Mouse (Mus musculus): ENCODE measurements around the gene Cpvl. TPM values are rescaled to one million over a fixed set of nuclear protein-coding genes. Genes with fewer than 3 reads are reported as not detected.

The Cpvl gene
- polyA plus RNA-seq, 1 experiment: 0.26 TPM

DNA sequence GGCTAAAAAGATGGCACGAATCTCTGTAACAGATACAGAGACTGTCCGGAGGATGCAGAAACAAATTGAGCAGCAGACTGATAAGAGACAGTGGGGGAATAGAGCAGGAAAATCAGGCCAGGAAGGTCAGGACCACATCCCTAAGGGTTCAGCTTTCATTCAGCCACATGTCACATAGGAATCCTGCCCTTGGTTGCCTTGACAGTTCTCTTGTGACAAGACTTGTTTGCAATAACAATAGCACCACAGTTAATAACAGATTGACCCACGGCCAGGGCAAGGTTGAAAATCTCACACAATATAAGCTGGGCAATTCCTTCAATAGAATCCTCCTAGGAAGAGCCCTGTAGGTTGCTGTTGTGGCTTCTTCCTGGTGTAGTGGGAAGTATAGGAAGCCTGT, 68.5 kb downstream of the Cpvl start:
- Histone ChIP-seq H3K27me3 (ENCODE audit: control insufficient read depth, insufficient read depth, low read length) (no peaks in the 10 kb centered on the region), H3K27ac (ENCODE audit: insufficient read depth, low read length) (no peak overlapping the region), H3K4me1 (ENCODE audit: control insufficient read depth, insufficient read depth, low read length) (no peaks in the 10 kb centered on the region), H3K4me3 (replicated peaks; ENCODE audit: insufficient read depth, low read depth, low read length) (no peak overlapping the region)
- WGBS: 58% methylated on average over 3 of the region's 3 CpGs
- no peak for DNase-seq
- TF ChIP-seq CTCF (IDR thresholded peaks at IDR 0.05; ENCODE audit: borderline replicate concordance, insufficient read depth, low read depth, low read length) (no peak), POLR2A (IDR thresholded peaks at IDR 0.05; ENCODE audit: borderline replicate concordance, insufficient read depth, low read length) (no peak)

DNA sequence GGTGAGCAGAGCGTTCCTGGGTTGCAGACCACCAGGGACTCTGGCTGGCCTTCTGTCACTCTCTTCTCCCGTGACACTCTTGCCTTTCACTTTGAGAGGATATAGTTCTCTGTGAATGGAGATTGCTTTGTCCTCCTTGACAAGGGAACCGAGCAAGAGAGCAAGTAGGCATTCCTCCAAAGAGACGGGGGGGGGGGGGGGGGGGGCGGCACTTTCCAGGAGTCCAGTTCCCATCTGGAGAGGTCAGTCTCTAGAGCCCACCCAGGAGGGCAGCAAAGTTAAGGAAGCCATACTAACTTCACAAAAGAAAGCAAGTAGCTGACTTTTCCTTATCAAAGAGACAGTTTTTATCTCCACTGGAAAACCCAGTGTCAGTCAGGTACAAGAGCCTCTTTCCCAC, 69.0 kb downstream of the Cpvl start:
- TF ChIP-seq POLR2A (IDR thresholded peaks at IDR 0.05; ENCODE audit: borderline replicate concordance, insufficient read depth, low read length) (no peak), CTCF (IDR thresholded peaks at IDR 0.05; ENCODE audit: borderline replicate concordance, insufficient read depth, low read depth, low read length) (no peak)
- no peak overlapping the region for H3K27ac ChIP-seq (ENCODE audit: insufficient read depth, low read length)
- H3K4me1 ChIP-seq (ENCODE audit: control insufficient read depth, insufficient read depth, low read length): no peaks in the 10 kb centered on the region
- WGBS: 18% methylated on average over 4 of the region's 5 CpGs
- DNase-seq: no peak
- H3K4me3 ChIP-seq (replicated peaks; ENCODE audit: insufficient read depth, low read depth, low read length): no peak overlapping the region
- H3K27me3 ChIP-seq (ENCODE audit: control insufficient read depth, insufficient read depth, low read length): no peaks in the 10 kb centered on the region

DNA sequence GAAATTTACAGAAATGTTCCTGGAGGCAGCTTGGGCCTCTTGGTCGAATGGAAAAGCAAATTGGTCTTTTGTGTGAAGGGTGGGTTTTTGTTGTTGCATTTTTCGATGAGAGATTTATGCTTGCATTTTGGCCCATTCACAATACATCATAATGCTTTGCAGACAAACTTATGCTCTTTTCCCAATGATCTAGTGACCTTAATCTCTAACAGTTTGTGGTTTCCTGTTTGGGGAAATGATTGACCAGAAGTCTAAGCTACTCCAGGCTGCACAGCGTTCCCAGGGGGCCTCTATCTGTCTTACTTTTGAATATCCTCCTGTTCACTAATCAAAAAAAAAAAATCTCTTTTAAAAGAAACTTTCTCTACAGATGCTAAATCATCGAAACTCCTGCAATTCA, 71.6 kb downstream of the Cpvl start:
- Histone ChIP-seq H3K4me1 (ENCODE audit: control insufficient read depth, insufficient read depth, low read length) (no peaks in the 10 kb centered on the region), H3K27me3 (ENCODE audit: control insufficient read depth, insufficient read depth, low read length) (no peaks in the 10 kb centered on the region), H3K4me3 (replicated peaks; ENCODE audit: insufficient read depth, low read depth, low read length) (no peak overlapping the region), H3K27ac (ENCODE audit: insufficient read depth, low read length) (no peak overlapping the region)
- WGBS: 88% methylated on average over 4 of the region's 4 CpGs
- TF ChIP-seq POLR2A (IDR thresholded peaks at IDR 0.05; ENCODE audit: borderline replicate concordance, insufficient read depth, low read length): no peak
- TF ChIP-seq CTCF (IDR thresholded peaks at IDR 0.05; ENCODE audit: borderline replicate concordance, insufficient read depth, low read depth, low read length): no peak
- DNase-seq: no peak

DNA sequence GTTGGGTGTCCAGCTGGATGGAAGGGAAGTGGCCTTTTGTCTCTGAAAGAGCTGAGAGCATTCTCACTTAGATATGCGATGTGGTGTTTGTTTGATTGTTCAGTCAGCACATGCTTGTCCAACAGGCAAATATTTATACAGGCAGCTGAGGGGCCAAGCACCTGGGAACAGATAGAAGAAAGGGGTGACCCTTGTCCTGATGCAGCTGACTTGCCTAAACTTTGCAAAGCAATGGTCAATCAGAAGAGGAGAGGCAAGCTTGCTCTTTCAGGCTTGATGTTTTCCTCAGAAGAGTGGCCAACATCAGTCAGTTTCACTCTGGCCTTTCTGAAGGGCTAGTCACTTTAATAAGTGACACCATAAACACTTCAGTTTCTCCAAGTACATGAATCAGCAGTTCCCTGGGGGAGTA, 72.4 kb downstream of the Cpvl start:
- TF ChIP-seq CTCF (IDR thresholded peaks at IDR 0.05; ENCODE audit: borderline replicate concordance, insufficient read depth, low read depth, low read length) (no peak), POLR2A (IDR thresholded peaks at IDR 0.05; ENCODE audit: borderline replicate concordance, insufficient read depth, low read length) (no peak)
- Histone ChIP-seq H3K27me3 (ENCODE audit: control insufficient read depth, insufficient read depth, low read length) (no peaks in the 10 kb centered on the region), H3K27ac (ENCODE audit: insufficient read depth, low read length) (no peak overlapping the region), H3K4me3 (replicated peaks; ENCODE audit: insufficient read depth, low read depth, low read length) (no peak overlapping the region), H3K4me1 (ENCODE audit: control insufficient read depth, insufficient read depth, low read length) (no peaks in the 10 kb centered on the region)
- WGBS: 97% methylated on average over 1 of the region's 1 CpGs
- no peak for DNase-seq

DNA sequence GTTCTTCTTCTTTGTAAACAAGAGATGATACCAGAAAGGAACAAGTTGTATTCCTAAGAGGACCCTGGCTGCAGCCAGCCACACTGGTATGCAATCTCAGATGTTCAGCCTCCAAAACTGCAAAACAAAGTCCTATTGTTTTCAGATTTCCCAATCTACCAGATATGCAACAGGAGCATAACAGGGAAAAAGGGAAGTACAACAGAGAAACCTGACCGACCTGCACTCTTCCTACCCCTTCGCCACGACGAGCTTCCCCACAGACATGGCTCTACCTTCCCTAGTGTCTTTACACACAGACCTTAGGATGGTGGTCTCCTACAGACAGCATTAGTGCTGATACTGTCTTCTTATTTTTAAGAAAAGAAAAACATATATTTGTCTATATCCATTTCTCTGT, 72.9 kb downstream of the Cpvl start:
- no peaks in the 10 kb centered on the region for H3K4me1 ChIP-seq (ENCODE audit: control insufficient read depth, insufficient read depth, low read length)
- 94% methylated on average over 4 of the region's 4 CpGs for WGBS
- TF ChIP-seq CTCF (IDR thresholded peaks at IDR 0.05; ENCODE audit: borderline replicate concordance, insufficient read depth, low read depth, low read length): no peak
- TF ChIP-seq POLR2A (IDR thresholded peaks at IDR 0.05; ENCODE audit: borderline replicate concordance, insufficient read depth, low read length): no peak
- no peaks in the 10 kb centered on the region for H3K27me3 ChIP-seq (ENCODE audit: control insufficient read depth, insufficient read depth, low read length)
- no peak for DNase-seq
- no peak overlapping the region for H3K27ac ChIP-seq (ENCODE audit: insufficient read depth, low read length)
- H3K4me3 ChIP-seq (replicated peaks; ENCODE audit: insufficient read depth, low read depth, low read length): no peak overlapping the region

DNA sequence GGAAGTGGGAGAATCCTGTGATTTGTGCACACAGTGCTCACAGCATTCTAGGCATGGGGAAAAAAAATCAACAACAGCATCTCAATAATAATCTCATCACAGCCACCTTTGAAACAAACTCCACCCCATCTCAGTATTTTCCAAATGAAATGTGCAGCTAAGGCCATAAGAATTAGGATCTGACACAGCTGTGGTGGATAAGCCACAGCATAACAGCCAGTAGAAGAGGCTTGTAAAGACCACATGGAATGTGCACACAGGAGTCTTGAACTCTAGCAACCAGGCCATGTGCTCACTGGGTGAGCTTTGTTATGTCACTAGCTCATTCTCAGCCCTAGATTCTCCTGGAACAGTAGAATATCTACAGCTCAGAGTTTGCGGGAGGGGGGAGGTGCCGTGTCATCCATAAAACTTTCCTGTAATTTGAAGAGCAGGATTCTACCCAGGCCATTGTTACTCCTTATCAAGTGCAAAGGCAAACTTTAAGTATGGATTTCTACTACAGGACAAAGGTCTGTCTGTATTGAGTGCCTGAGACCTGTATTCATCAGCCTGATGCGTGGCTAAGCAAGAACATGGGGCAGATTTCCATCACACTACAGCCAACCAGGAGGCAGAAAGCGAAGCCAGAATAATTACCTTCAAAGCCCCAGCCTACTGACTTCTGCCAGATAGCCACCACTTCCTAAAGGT, 73.6 kb downstream of the Cpvl start:
- WGBS: 97% methylated on average over 4 of the region's 4 CpGs
- no peaks in the 10 kb centered on the region for H3K27me3 ChIP-seq (ENCODE audit: control insufficient read depth, insufficient read depth, low read length)
- TF ChIP-seq CTCF (IDR thresholded peaks at IDR 0.05; ENCODE audit: borderline replicate concordance, insufficient read depth, low read depth, low read length) (no peak), POLR2A (IDR thresholded peaks at IDR 0.05; ENCODE audit: borderline replicate concordance, insufficient read depth, low read length) (no peak)

DNA sequence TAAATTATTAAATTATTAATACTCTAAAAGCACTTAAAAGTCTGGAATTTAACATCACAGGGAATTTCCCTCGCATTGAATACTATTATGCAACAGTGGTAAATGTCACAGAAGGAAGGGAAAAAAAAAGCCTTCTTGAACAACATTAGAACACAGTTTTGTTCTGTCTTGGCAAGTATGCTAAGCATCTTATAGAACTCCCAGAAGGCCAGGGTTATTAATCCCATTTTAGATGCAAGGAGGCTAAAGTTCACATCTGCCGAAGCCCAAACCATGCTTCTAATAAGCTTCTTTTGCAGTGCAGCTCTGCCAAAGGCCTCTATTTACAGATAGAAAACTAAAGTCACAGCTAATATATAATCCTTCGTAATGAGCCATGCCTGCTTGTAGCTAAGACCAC, 74.3 kb downstream of the Cpvl start:
- Histone ChIP-seq H3K4me1 (ENCODE audit: control insufficient read depth, insufficient read depth, low read length) (0 out of 2 replicates have a peak, but pooled peaks cover 5% of the 10 kb centered on the region), H3K4me3 (replicated peaks; ENCODE audit: insufficient read depth, low read depth, low read length) (no peak overlapping the region), H3K27ac (ENCODE audit: insufficient read depth, low read length) (no peak overlapping the region), H3K27me3 (ENCODE audit: control insufficient read depth, insufficient read depth, low read length) (no peaks in the 10 kb centered on the region)
- DNase-seq: no peak
- TF ChIP-seq CTCF (IDR thresholded peaks at IDR 0.05; ENCODE audit: borderline replicate concordance, insufficient read depth, low read depth, low read length) (no peak), POLR2A (IDR thresholded peaks at IDR 0.05; ENCODE audit: borderline replicate concordance, insufficient read depth, low read length) (no peak)
- WGBS: 90% methylated on average over 3 of the region's 3 CpGs

More for the DNA sequence above, 73.6 kb downstream of the Cpvl start:
- no peak overlapping the region for H3K4me3 ChIP-seq (replicated peaks; ENCODE audit: insufficient read depth, low read depth, low read length)
- no peak for DNase-seq
- H3K4me1 ChIP-seq (ENCODE audit: control insufficient read depth, insufficient read depth, low read length): 0 out of 2 replicates have a peak, but pooled peaks cover 5% of the 10 kb centered on the region
- no peak overlapping the region for H3K27ac ChIP-seq (ENCODE audit: insufficient read depth, low read length)

DNA sequence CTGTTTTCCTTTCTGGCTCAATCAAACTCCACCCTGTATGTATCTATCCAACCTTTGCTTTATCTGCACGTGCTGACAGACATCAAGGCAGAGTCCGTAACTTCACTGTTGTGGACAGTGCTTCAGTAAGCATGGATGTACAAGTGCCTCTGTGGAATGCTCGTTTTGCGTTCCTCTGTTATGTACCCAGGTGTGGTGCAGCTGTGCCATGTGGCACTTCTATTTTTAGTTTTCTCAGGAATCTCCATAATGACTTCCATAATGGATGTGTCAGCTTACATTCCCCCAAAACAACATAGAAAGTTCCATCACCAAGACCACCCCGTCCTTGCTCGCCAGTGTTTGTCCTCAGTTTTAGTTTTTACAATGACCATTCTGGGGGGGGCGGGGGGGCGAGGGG, 76.7 kb downstream of the Cpvl start:
- TF ChIP-seq POLR2A (IDR thresholded peaks at IDR 0.05; ENCODE audit: borderline replicate concordance, insufficient read depth, low read length) (no peak), CTCF (IDR thresholded peaks at IDR 0.05; ENCODE audit: borderline replicate concordance, insufficient read depth, low read depth, low read length) (no peak)
- H3K27ac ChIP-seq (ENCODE audit: insufficient read depth, low read length): no peak overlapping the region
- 94% methylated on average over 8 of the region's 8 CpGs for WGBS

More for the DNA sequence above, 76.7 kb downstream of the Cpvl start:
- H3K27me3 ChIP-seq (ENCODE audit: control insufficient read depth, insufficient read depth, low read length): no peaks in the 10 kb centered on the region
- H3K4me1 ChIP-seq (ENCODE audit: control insufficient read depth, insufficient read depth, low read length): 0 out of 2 replicates have a peak, but pooled peaks cover 5% of the 10 kb centered on the region
- DNase-seq: no peak
- no peak overlapping the region for H3K4me3 ChIP-seq (replicated peaks; ENCODE audit: insufficient read depth, low read depth, low read length)
